Mouse (Mus musculus) ES-Bruce4 (cell line): ENCODE results near the gene Ilvbl.

Source experiments
- CTCF ChIP-seq: IDR thresholded peaks from one replicate; pipeline ENCODE4 v1.8.1; 2011; ENCODE audit warnings: low read depth, low read length
- POLR2A ChIP-seq: IDR thresholded peaks from one replicate; pipeline ENCODE4 v1.8.1; 2011; ENCODE audit warnings: low read length; ENCODE audit not compliant: insufficient read depth

- no peak for TF ChIP-seq CTCF
- no peak for TF ChIP-seq POLR2A
Measured at GRCm38 (mm10) chr10:78605080-78605479, 30.9 kb downstream of the Ilvbl start.
